Mouse (Mus musculus) thymus, postnatal 10 days (tissue): ENCODE data around the gene Lrit3.

Source experiments
- DNase-seq, 2 experiments: peaks; one replicate each; pipeline ENCODE4 v3.0.0; 2021; ENCODE audit warnings: low spot score in 2 of 2

Gene Lrit3

DNA sequence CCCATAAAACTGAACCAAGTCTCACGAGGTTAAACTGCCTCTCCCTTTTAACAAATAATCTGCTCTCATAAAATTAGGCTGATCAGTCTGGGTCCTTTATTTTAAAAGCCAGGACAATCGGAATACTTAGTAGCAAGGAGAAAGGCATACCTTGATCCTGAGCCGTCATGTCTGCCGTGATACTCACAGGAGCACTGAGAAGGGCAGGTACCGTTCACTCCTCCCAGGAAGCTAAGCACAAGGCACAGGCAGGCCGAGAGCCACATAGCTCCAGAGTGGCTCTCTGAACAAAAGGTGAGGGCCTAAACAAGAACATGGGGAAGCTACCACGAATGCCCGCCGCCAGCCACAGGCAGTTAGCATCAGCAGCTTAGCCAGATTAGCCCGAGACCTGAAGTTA lies at the start of gene Lrit3:
Gene Lrit3 (minus strand): TSS at position 266 of the 400 bp plus-strand sequence.
- DNase-seq = no peak

DNA sequence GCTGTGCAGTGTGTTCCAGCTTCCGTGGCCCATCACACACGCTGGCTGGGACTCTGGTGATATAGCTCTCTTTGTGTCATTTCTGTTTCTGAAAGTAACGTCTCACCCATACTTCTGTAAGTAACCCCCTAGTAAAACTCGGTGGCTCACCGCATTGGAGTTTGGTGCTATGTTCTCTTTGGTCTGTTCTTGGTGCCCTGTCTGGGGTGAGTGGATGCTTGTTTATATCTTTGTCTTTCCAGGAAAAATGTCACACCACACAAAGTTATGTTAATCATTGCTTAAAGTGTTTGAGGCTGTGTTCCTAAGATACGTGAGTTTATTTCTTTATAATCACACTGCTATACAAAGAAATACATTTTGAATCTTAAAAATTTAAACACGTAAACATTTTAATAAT lies 43.0 kb upstream of the Lrit3 start:
- no peak for DNase-seq

DNA sequence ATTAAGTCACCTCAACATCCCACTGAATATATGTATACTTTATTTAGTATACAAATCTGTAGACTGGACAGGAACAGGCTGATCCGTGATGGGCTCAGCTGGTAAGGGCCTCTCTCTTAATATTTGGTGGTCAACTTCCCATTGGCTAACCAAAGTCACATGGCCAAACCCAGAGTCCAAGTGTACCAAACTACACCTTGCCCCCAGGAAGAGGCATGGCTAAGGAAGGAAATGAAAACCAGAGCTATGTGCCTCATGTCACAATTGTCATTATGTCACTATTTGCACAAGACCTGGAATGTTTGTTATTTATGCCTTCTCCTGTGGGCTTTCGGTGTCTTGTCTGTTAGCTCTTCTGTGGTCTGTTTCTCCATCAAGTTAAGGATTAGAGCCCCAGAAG lies 42.0 kb upstream of the Lrit3 start:
- no peak for DNase-seq

DNA sequence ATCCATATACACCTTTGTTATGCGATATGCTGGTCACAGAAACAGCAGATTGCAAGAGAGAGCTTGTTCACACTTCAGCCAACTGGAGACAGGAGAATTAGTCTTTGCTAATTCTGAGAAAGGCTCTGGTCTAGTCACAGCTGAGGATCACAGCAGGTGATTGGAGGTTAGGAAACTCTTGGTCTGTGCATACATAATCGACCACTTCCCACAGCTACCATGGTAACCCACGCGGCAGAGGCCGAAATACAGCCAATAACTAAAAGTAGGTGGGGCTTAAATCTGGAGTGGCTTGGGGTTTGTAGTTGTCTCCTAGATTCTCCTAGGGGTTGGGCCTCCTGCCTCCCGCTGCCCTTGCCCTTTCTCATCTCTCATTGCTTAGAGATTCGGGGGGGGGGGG lies 34.2 kb upstream of the Lrit3 start:
- DNase-seq = no peak

DNA sequence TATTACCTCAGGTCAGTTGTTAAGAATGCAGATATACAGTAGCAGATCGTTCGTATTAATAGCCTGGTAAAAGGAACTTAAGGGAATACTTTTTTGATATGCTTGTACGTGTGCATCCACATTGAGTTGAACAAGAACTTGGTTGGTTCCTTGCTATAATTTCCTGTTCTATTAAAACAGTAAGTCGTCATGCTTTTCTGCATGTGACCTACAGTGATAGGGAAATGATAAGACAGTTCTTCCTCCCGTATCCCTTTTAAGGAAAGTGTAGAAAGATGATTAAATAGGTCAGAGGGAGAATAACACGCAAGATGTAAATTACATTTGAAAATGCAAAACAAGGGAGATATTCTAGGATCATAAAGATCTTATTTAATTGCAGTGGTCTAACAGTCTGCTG lies 33.1 kb upstream of the Lrit3 start:
- no peak for DNase-seq

DNA sequence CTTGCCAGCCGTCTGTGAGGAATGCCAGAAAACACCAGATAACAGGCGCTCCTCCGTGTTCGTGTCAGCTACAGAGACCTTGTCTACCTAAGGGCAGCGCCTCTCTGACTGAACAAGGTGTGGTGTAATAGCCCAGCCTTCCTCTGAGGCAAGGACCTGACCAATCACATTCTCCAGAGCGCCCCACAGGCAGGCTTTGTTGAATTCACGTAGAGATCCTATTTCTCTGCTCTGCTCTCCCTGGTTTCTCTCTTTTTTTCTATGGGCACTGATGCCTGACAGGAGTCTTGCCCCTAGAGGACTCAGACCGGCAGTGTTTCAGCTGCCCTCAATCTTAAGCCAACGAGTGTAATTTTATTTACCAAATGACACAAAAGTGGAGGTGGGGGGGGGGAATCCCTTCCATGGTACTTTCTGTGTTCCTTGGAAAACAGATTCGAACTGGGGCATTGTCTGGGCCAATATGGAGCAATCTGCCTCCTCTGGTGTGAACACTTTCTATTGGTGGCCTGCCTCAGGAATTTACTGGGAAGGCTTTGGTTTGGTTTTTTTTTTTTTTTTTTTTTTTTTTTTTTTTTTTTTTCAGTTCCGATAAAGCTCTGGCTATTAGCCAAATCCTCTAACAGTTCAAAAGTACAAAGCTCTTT lies 32.3 kb upstream of the Lrit3 start:
- DNase-seq = no peak

DNA sequence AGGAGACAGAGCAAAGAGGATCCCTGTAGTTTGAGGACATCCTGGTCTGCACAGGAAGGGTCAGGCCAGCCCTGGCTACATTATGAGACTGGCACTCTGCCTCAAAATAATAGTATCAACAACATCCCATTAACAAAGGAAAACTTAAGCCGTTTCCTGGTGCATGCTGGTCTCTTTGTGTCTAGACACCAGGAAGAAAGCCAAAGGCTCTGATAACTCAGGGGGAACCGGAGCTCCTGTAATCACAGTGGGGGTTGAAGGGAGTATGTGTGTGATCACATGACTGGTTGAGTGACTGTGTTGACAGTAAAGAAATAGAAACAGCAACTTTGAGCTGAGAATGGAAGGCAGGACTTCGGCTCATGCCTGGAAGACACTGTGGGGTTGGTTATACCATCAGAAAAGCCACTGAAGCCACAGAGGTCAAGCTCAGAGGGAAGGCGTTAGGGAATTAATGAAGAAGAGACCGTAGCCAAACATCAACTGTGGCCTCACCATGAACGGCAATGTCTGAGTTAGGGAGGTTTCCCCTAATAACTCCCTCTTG lies 31.6 kb upstream of the Lrit3 start, which contains the start of gene Cfi:
Gene Cfi (plus strand): TSS at position 497 of the 547 bp plus-strand sequence.
- no peak for DNase-seq

DNA sequence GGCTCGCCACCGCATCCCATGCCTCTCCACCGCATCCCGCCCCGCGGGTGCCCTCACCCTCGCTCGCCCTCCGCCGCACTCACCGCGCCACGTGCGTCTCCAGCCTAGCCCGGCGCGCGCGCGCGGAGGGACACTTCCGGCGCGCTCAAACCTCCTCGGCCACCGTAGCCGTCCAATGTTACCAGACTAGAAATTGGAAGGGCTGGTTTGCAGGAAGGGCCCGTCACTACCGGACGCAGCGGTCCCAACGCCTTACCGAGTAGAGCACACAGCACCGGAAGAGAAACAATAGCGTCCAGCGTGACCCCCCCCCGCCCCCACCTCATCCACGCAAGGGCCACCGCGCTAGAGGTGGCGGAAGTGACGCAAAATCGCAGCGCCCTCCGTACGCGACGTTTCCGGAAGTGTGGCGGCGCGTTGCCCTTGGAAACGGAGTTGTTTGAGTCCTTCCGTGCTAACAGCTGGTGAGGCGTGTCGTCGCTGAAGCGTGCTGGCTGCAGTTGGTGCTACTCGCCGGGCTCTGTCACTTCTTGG lies 27.3 kb upstream of the Lrit3 start, which contains the start of gene Gar1:
Gene Gar1 (minus strand): TSS at position 362 of the 534 bp plus-strand sequence.
- peak; percentile 91 to 93 for DNase-seq

DNA sequence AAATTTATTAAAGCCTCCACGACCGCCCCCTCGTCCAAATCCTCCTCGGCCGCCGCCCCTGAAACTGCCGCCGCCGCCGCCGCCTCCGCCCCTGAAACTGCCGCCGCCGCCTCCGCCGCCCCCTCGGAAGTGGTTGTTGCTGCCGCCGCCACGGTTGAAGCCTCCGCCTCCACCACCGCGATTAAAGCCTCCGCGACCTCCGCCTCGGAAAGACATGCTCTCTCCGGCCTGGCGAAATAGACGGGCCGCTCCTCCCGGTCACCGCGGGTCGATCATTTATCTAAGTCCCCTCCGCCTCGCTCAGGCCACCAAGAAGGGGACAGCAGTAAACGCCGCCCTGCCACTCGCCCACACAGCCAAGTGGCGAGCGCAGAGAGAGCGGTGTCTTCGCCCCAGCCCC lies 26.8 kb upstream of the Lrit3 start:
- peak; percentile 54 to 65 for DNase-seq

DNA sequence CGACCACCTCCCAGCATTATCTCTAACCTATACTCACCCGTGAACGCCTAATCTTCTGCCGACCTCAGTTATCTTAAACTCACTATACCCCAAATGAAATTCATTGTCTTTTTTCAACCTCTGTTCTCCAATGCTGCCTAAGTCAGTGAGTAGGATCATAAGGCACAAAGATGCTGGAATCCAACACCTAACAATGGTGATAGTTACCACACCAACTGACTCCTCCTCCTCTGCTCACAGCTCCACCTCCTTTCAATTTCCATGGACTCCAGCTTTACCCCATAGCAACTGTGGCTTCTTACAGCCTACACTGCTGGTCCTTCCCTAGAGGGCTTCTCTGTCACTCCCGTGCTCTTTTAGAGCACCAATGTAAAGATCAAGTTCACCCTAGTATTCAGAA lies 23.9 kb upstream of the Lrit3 start:
- DNase-seq = no peak

DNA sequence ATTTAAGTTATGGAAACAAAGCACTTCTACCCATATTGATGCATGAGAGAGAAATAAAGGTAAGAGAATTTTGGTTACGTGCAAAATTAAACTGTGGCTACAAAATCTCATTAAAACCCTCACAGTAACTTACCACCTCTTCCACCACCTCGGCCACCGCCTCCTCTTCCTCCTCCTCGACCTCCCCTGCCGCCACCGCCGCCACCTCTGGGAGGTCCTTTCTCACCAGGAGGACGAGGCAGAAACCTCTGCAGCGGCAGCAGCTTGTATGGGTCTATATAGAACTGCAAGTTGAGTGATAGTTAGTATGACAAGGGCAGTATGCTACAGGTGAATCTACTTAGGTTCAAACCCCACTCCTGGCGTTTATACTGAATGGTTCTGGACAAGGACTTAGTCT lies 22.9 kb upstream of the Lrit3 start:
- no peak for DNase-seq

DNA sequence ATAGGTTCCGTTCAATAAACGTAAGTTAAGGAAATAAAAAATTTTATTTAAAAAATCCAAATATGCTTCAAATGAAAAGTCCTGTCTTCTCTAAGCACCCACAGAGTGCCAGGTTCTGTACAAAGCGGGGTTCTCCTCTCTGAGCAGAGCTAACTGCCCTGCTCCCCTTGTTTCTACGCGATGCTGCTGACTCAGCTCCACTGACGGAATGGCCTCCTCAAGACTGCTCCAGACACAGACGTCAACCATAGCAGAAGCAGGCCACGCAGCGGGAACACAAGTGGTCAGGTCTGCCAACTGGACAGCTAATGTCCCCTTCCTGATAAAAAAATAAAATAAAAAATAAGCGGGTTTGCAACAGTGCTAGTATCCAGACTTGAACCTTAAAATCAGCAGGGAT lies 21.1 kb upstream of the Lrit3 start:
- DNase-seq = no peak

DNA sequence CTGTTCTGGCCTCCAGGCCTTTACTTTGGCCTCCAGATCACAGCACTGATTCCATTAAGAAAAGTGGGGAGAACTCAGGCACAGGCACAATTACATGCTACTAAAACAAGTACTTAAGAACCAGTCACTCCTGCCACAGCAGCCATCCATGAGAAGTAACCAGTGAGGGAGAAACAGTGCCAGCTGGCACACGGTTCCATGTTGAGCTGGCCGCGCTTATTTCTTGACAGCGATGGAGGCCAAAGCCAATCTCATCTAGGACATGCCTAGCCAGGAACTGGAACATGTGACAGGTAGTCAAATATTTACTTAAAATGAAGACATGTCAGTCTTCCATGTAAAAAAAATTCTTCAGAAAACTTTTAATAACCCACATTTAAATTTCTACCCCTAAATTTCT lies 20.3 kb upstream of the Lrit3 start:
- no peak for DNase-seq

DNA sequence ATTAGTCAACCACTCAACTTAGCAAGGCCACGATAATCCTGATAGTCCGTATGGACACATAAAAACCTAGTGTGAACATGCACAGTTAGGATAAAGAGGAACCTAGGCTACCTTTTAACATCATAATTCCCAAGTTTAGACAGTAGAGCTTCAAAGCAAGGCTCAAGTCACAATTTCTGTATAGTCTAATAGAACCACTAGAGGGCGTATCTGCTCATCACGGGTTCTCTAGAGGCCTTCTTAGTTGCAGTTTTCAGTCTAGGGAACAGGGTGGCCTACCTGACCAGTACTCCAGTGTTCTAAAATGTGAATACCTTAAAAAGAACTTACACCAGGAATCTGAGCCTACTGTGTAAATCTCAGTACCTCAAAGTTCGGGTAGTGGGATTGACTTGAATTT lies 19.5 kb upstream of the Lrit3 start:
- peak in 1 of 2 experiments; percentile 32 for DNase-seq

DNA sequence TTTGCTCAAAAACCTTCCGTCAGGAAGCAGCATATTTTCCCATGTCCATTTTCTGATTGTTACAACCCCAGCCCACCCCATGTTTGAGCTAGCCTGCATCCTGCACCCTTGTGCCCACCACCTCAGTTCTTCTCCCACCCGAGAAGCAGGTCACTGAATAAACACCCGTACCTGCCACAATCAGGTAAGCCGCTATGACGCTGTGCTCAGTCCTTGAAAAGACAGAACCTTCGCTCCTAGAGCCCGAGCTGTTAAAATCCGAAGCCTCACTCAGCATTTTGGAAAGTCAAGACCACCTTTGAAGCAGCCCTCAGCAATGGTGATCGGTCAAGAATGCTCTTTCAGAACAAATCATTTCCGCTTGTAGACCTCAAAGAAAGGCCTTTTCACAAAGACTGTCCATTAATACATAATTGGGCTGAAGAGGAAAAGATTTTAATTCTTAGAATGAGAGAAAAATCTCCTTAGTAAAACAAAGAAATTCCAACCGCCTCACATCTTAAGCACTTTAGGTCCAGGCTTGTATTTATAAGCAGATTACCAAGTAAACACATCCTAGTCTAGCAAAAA lies 18.5 kb upstream of the Lrit3 start, which contains the start of gene Rrh:
Gene Rrh (minus strand): TSS at position 382 of the 570 bp plus-strand sequence.
- no peak for DNase-seq

DNA sequence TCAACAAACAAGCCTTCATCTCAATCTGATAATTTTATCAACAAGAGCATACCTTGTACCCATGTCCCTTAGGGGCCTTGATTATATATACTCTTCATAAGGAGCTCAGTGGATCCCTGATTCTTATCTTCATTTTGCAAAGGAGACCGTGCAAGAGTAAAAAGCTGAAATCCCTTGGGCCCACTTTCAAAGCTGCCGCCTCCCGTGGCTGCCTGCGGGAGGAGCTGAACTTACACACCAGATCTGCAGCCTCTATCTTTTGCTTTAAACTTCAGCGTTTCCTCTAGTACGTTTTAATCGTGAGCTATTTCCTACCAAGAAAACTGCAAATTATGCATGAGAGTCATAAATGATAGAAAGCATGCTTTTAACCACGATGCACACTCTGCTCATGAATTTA lies 17.9 kb upstream of the Lrit3 start:
- no peak for DNase-seq

DNA sequence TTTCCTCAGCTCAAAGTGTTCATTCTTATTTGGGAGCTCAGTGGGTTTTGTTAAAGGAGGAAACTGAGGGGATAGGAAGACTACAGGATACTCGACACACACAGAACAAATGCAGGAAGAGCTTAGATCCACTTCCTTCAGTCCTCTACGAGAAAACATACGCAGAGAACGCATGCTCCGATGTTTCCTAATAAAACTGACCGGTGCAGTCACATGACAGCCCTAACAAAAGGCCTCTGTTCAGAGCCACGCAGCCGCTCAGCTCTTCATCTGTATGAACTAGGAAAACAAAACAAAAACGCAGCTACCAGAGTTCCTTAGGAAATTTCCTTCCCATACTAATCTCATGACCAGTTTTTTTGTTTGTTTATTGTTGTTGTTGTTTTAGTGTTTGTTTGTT lies 17.0 kb upstream of the Lrit3 start:
- DNase-seq = no peak

DNA sequence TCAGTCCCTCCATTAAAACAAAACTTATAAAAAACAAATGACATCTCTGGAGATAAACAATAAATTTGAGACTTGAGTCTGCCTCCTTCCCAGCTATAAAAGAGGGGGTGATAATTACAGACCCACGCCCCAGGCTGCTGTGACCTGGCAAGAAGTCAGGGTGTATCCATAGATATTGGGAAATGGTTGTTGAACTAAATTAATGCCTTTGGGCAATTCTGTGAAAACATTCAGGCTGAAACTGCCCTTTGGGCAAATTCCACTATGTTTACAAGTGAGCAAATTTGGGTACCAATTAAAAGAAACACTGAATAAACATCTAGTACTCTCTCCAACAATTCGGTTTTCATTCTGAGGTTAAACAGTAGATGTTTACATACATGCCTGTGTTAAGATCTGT lies 4.8 kb downstream of the Lrit3 start:
- DNase-seq = no peak

DNA sequence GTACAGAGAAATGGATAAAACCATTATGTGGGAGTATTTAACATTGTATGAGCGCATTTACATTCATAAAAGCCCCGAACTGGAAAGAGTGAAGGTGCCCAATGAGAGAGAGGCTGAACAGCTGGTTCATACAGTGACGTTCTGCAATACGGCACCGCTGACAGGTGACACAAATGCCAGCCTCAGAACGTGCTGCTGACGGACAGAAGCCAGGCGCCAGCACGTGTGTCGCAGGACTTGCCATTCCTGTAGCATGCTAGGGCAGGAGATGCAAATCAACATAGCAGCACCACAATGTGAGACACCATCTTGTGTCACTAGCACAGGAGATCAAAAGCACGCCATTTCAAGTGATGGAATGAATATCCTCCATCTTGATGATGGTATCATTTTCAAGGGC lies 5.3 kb downstream of the Lrit3 start:
- DNase-seq = no peak

DNA sequence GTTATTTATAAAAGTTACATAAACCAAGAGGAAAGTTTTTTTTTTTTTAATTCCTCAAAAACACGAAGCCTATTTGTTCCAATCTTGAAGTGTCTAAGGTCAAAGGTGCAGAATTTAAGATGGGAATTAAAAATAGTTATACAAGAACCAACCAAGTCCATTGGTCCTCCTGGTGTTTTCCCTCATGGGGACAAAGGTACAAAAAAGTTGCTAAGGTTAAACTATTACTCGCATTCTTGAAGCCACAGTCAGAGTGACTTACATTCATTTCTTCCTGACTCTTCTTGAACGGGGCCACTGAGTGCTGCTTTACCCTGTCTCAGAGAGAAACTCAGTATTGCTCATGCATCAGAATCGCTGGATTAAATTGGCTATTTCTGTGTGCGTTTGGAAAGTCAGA lies 6.5 kb downstream of the Lrit3 start:
- no peak for DNase-seq

DNA sequence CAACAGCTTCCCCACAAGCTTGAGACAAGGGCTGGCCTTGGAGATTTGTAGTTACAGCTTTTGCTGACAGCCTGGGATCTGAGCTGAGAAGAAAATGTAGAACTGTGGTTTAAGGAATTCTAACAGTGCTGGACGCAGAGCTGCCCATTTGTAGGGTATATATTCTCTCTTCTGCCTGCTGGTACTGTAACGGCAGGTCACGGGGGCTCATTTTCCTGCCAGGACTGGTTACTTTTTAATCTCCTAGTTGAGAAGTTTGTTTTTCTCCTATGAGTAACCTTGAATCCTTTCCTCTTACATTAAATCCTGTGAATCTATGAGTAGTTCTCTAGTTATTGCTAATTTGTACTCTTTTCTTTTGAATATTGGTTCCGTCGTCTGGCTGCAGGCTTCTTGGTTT lies 10.0 kb downstream of the Lrit3 start:
- DNase-seq = no peak

DNA sequence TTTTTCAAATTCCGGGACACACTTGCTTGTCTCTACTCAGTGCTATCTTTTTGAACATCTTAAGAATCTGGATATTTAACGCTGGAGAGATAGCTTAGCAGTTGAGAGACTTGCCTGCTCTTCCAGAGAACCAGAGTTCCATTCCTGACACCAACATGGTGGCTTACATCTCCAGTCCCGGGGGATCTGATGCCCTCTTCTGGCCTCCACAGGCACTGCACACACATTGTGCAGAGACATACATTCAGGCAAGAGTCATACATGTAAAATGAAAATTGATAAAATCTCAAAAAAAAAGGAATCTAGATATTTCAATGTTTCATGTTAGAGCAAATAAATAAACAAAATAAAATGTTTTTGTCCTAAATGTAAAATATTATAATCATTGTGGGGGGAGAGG lies 21.1 kb downstream of the Lrit3 start:
- DNase-seq = no peak

DNA sequence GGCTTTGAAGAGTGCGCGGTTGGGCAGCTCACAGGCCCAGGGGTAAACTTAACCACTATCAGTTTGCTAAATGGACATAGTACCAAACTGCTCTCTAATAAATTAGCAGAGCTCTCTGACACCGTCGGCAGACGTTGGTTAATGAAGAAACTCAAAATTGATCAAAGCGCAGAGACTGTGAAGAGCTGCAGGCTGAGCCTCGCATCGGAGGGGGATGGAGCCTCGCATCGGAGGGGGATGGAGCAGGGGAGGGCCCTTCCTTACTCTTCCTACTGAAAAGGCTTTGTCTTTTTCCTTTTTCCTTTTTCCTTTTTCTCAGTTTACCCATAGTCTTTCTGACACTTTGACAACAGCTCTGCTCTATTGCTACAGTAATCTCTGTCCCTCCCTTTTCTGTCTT lies 22.4 kb downstream of the Lrit3 start:
- no peak for DNase-seq
